ENCODE assay signal across 9 mouse cellular contexts in genomic region chr3:40798500-40798899, GRCm38 (mm10). TPM values are rescaled to one million over a fixed set of nuclear protein-coding genes. Genes with fewer than 3 reads are reported as not detected.
DNase-seq lines count a peak whose midpoint lies in the region; ATAC-seq and TF ChIP-seq lines count a peak whose summit lies in the region.
"Had no signal": no experiment of that assay in that cellular context is flagged by ENCODE, and none has a peak within 500 bp of the region (broad histone marks: within the 10 kb centered on the region; RNA-seq: fewer than 3 reads in every experiment).

No protein-coding gene starts in this region.

- ATAC-seq in frontal cortex, adult (ENCODE audit: low TSS enrichment): peak; percentile 25; the same call in 1 of the 2 replicates

- no peak for DNase-seq in frontal cortex, postnatal 25 days (ENCODE audit: low spot score in 2 of 2)
- DNase-seq in B cell, adult 2 months: peak; percentile 67 to 70
- peak; percentile 68 for DNase-seq in adrenal gland, postnatal 10 days
- DNase-seq in layer of hippocampus, adult 11-12 months (ENCODE audit: low spot score): peak; percentile 52
- peak; percentile 30 to 63 for DNase-seq in lung, postnatal 4 days
- peak; percentile 20 to 54 for DNase-seq in spleen, adult 18-20 months

- no peak for TF ChIP-seq POLR2A in embryonic fibroblast, embryonic 13.5 days (IDR thresholded peaks at IDR 0.05; ENCODE audit: low read depth, low read length)

- H3K27ac ChIP-seq in embryonic fibroblast, embryonic 13.5 days (ENCODE audit: insufficient read depth, low read length): 0 out of 2 replicates have a peak overlapping the region, but pooled peaks have one; percentile 52
- H3K27ac ChIP-seq: limb, embryonic 13.5 days had no signal

- no peak overlapping the region for H3K4me3 ChIP-seq in embryonic fibroblast, embryonic 13.5 days (ENCODE audit: insufficient read depth, low read length)

- TF ChIP-seq CTCF in embryonic fibroblast, embryonic 13.5 days (IDR thresholded peaks at IDR 0.05; ENCODE audit: borderline replicate concordance, insufficient read depth, low read length): peak; percentile 46; the same call in 1 of the 2 replicates

- peaks cover 2% of the 10 kb centered on the region; the same call in 1 of the 2 replicates for H3K4me1 ChIP-seq in embryonic fibroblast, embryonic 13.5 days (ENCODE audit: control insufficient read depth, insufficient read depth, low read length)

RNA-seq across cellular contexts. Expression of gene Plk4, which starts 1.3 kb away (rescaled TPM):
- 10 to 100 TPM; 12.3 to 15.1 TPM for total RNA-seq in adrenal gland, postnatal 10 days (2021)
- 35.4 and 38.8 TPM in 2 replicates for polyA plus RNA-seq in embryonic fibroblast, embryonic 13.5 days (2011; ENCODE audit: insufficient read length, low read depth, missing spikeins)

RNA-seq across cellular contexts. Expression of gene Mfsd8, which starts 48.2 kb away (rescaled TPM):
- 10 to 100 TPM; 18.8 to 25.6 TPM for total RNA-seq in adrenal gland, postnatal 10 days (2021)
- polyA plus RNA-seq in embryonic fibroblast, embryonic 13.5 days (2011; ENCODE audit: insufficient read length, low read depth, missing spikeins): 8.2 and 8.7 TPM in 2 replicates

RNA-seq across cellular contexts. Expression of gene Abhd18, which starts 48.3 kb away (rescaled TPM):
- 10 to 100 TPM in 1 of 2 experiments, 1 to 10 TPM in 1; 8.8 to 12.7 TPM for total RNA-seq in adrenal gland, postnatal 10 days (2021)
- 4.4 and 5.5 TPM in 2 replicates for polyA plus RNA-seq in embryonic fibroblast, embryonic 13.5 days (2011; ENCODE audit: insufficient read length, low read depth, missing spikeins)

RNA-seq across cellular contexts. Expression of gene Hspa4l, which starts 54.2 kb away (rescaled TPM):
- total RNA-seq in adrenal gland, postnatal 10 days (2021): 10 to 100 TPM; 19.6 to 27.2 TPM
- 21.8 and 25.6 TPM in 2 replicates for polyA plus RNA-seq in embryonic fibroblast, embryonic 13.5 days (2011; ENCODE audit: insufficient read length, low read depth, missing spikeins)

Comparison
In these comparisons a context has a peak if more than half of its experiments do, and no peak if none do; other contexts are left out.
1. DNase-seq: peak in B cell, adult 2 months (2 of 2), adrenal gland, postnatal 10 days (single experiment), layer of hippocampus, adult 11-12 months (single experiment), lung, postnatal 4 days (2 of 2) and spleen, adult 18-20 months (2 of 2); none in frontal cortex, postnatal 25 days (0 of 2).